Mouse (Mus musculus) CH12.LX (cell line): ENCODE data around the gene Frrs1. TPM values are rescaled to one million over a fixed set of nuclear protein-coding genes. Genes with fewer than 3 reads are reported as not detected.

Source experiments
- DNase-seq: peaks from one replicate; pipeline ENCODE4 v3.0.0-alpha.2; 2013; ENCODE audit errors: extremely low read depth
- H3K27ac ChIP-seq: 2 replicates; pipeline ENCODE4 v1.5.1; 2012; ENCODE audit warnings: low read depth, mild to moderate bottlenecking, control low read depth, moderate library complexity; ENCODE audit not compliant: insufficient read depth
- H3K27me3 ChIP-seq: replicated peaks from 2 replicates; pipeline ENCODE3; 2012; ENCODE audit warnings: inconsistent platforms
- H3K36me3 ChIP-seq, 2 experiments: replicated peaks in 1 of 2; 2 replicates each; pipeline versions ENCODE3 to v1.6.1; 2012; ENCODE audit warnings: inconsistent platforms in 1 of 2, low read length in 1 of 2, mild to moderate bottlenecking in 1 of 2, mixed read lengths in 1 of 2, moderate library complexity in 1 of 2; ENCODE audit not compliant: control insufficient read depth in 1 of 2, insufficient read depth in 1 of 2
- H3K4me1 ChIP-seq, 2 experiments: 2 replicates each; pipeline ENCODE4 v1.6.1; 2012; ENCODE audit warnings: inconsistent platforms in 1 of 2, moderate library complexity in 1 of 2; ENCODE audit not compliant: insufficient read depth in 2 of 2, control insufficient read depth in 1 of 2
- H3K4me2 ChIP-seq: 2 replicates; pipeline ENCODE4 v1.6.1; 2012; ENCODE audit warnings: low read depth, mild to moderate bottlenecking, control low read depth; ENCODE audit not compliant: poor library complexity, insufficient read depth, severe bottlenecking
- H3K4me3 ChIP-seq, 3 experiments: fragments of 150-350 bp in 1 of 3; sonication (generic) in 1 of 3; replicated peaks in 1 of 3; 2 replicates each; pipeline versions ENCODE3 to v1.5.1; 2011 to 2012; ENCODE audit warnings: low read depth in 2 of 3, low read length in 2 of 3, mild to moderate bottlenecking in 2 of 3, moderate library complexity in 2 of 3, control low read depth in 1 of 3, improper control_type of control experiment in 1 of 3, inconsistent platforms in 1 of 3, mixed read lengths in 1 of 3; ENCODE audit not compliant: poor library complexity in 1 of 3
- H3K79me2 ChIP-seq: replicated peaks from 2 replicates; pipeline ENCODE4 v1.6.1; 2012; ENCODE audit warnings: mild to moderate bottlenecking, moderate library complexity; ENCODE audit not compliant: control insufficient read depth, poor library complexity, insufficient read depth, severe bottlenecking; ENCODE audit errors: extremely low read depth
- H3K9ac ChIP-seq: 2 replicates; pipeline ENCODE4 v1.6.1; 2012; ENCODE audit warnings: low read depth, mild to moderate bottlenecking, control low read depth, moderate library complexity; ENCODE audit not compliant: insufficient read depth
- H3K9me3 ChIP-seq: replicated peaks from 2 replicates; pipeline ENCODE3; 2012; ENCODE audit warnings: low read length, inconsistent platforms, mixed read lengths
- CHD2 ChIP-seq: IDR thresholded peaks from 2 replicates; pipeline ENCODE4 v1.6.1; 2011; ENCODE audit warnings: low read length, improper control_type of control experiment
- E2F4 ChIP-seq: IDR thresholded peaks from 2 replicates; pipeline ENCODE4 v1.6.1; 2011; ENCODE audit warnings: low read depth, low read length, improper control_type of control experiment; ENCODE audit not compliant: insufficient replicate concordance
- HCFC1 ChIP-seq: IDR thresholded peaks from 2 replicates; pipeline ENCODE4 v1.6.1; 2012; ENCODE audit warnings: low read depth, mild to moderate bottlenecking, inconsistent platforms, low read length, improper control_type of control experiment
- IRF4 ChIP-seq: IDR thresholded peaks from 2 replicates; pipeline ENCODE4 v1.6.1; 2014; ENCODE audit warnings: low read depth, mild to moderate bottlenecking, inconsistent platforms, low read length, improper control_type of control experiment
- JUND ChIP-seq: conservative IDR thresholded peaks from 2 replicates; pipeline ENCODE4 v1.6.1; 2011; ENCODE audit warnings: low read depth, low read length, improper control_type of control experiment
- MAFK ChIP-seq: IDR thresholded peaks from 2 replicates; pipeline ENCODE4 v1.6.1; 2011; ENCODE audit warnings: low read length, improper control_type of control experiment; ENCODE audit not compliant: insufficient replicate concordance
- MAZ ChIP-seq: IDR thresholded peaks from 2 replicates; pipeline ENCODE4 v1.6.1; 2012; ENCODE audit warnings: low read depth, mild to moderate bottlenecking, inconsistent platforms, low read length, improper control_type of control experiment, moderate library complexity
- MEF2A ChIP-seq: IDR thresholded peaks from 2 replicates; pipeline ENCODE4 v1.6.1; 2014; ENCODE audit warnings: low read depth, mild to moderate bottlenecking, inconsistent platforms, low read length, improper control_type of control experiment, borderline replicate concordance
- NELFE ChIP-seq: IDR thresholded peaks from 2 replicates; pipeline ENCODE4 v1.6.1; 2011; ENCODE audit warnings: low read depth, low read length, improper control_type of control experiment
- PAX5 ChIP-seq: IDR thresholded peaks from 2 replicates; pipeline ENCODE4 v1.6.1; 2012; ENCODE audit warnings: low read length, inconsistent platforms, mixed read lengths
- POLR2A ChIP-seq: IDR thresholded peaks from 2 replicates; pipeline ENCODE4 v1.6.1; 2011; ENCODE audit warnings: low read depth, mild to moderate bottlenecking, improper control_type of control experiment, low read length
- SMC3 ChIP-seq: IDR thresholded peaks from 2 replicates; pipeline ENCODE4 v1.6.1; 2011; ENCODE audit warnings: low read depth, low read length, improper control_type of control experiment
- TBP ChIP-seq: conservative IDR thresholded peaks from 2 replicates; pipeline ENCODE4 v1.6.1; 2011; ENCODE audit warnings: low read depth, low read length, improper control_type of control experiment
- TCF12 ChIP-seq: IDR thresholded peaks from 2 replicates; pipeline ENCODE4 v1.6.1; 2014; ENCODE audit warnings: low read depth, mild to moderate bottlenecking, inconsistent platforms, low read length, improper control_type of control experiment
- USF1 ChIP-seq: IDR thresholded peaks from 2 replicates; pipeline ENCODE4 v1.6.1; 2014; ENCODE audit warnings: low read depth, mild to moderate bottlenecking, inconsistent platforms, low read length, improper control_type of control experiment
- ZKSCAN1 ChIP-seq: IDR thresholded peaks from 2 replicates; pipeline ENCODE4 v1.6.1; 2012; ENCODE audit warnings: low read depth, inconsistent platforms, low read length, improper control_type of control experiment, borderline replicate concordance
- ZMIZ1 ChIP-seq: IDR thresholded peaks from 2 replicates; pipeline ENCODE4 v1.6.1; 2012; ENCODE audit warnings: low read depth, mild to moderate bottlenecking, inconsistent platforms, low read length, improper control_type of control experiment
- ZNF384 ChIP-seq: IDR thresholded peaks from 2 replicates; pipeline ENCODE4 v1.6.1; 2012; ENCODE audit warnings: low read depth, low read length, improper control_type of control experiment, inconsistent platforms
- dilution Hi-C: fragments of 300-500 bp; cut with MboI; formaldehyde crosslinking; loops from 2 replicates; pipeline ENCODE4 v1.14.3; 2020; ENCODE audit warnings: low sequenced_read_pairs; ENCODE audit not compliant: extremely low pct_unique_long_range_greater_than_20kb, extremely low pct_ligation_motif_present
- in situ Hi-C: fragments of 300-500 bp; cut with MboI; formaldehyde crosslinking; loops from 3 replicates; pipeline ENCODE4 v1.14.3; 2019; ENCODE audit warnings: low sequenced_read_pairs, low pct_ligation_motif_present, low pct_unique_long_range_greater_than_20kb, mixed read lengths
- polyA plus RNA-seq: library from polyadenylated mRNA; unstranded; fragments of >175 nt; gene quantifications from 2 replicates; pipeline ENCODE4 v1.2.1, GENCODE M21; 2012; ENCODE audit warnings: low read depth; ENCODE audit not compliant: insufficient read length
- total RNA-seq, 2 experiments: library from RNA; depleted of rRNA; stranded (reverse); fragments of 300-350 nt in 1 of 2; fragments of >200 nt in 1 of 2; gene quantifications; 2 replicates each; pipeline ENCODE4 v1.2.3; 2012 to 2014

The Frrs1 gene
- total and polyA plus RNA-seq, 3 experiments: 11.0 to 34.9 (median 16.5) TPM

- dilution Hi-C loops (no loop called here), in situ Hi-C loops (loop anchor here (10.0 to 25.0 kb wide), 2 partner anchors 89 to 496 kb away; no protein-coding TSS in a partner anchor)
- Histone ChIP-seq H3K4me1 (peaks cover 2 to 6% of the 10 kb centered on the region in 2 experiments; a peak in 2 of 4 replicates), H3K4me3 (no peak overlapping the region), H3K27me3 (no peaks in the 10 kb centered on the region), H3K9ac (no peak overlapping the region), H3K27ac (no peak overlapping the region), H3K79me2 (no peaks in the 10 kb centered on the region), H3K36me3 (no peaks in the 10 kb centered on the region), H3K9me3 (no peaks in the 10 kb centered on the region), H3K4me2 (no peak overlapping the region)
- no peak for DNase-seq
- TF ChIP-seq JUND (no peak), MEF2A (no peak), SMC3 (no peak), ZKSCAN1 (no peak), CHD2 (no peak), HCFC1 (no peak), TCF12 (no peak)
Measured at GRCm38 (mm10) chr3:116833491-116833890, 25.8 kb upstream of the Frrs1 start.

GRCm38 (mm10) chr3:116834241-116834640, 25.0 kb upstream of the Frrs1 start:
- no peak for TF ChIP-seq USF1
- Histone ChIP-seq H3K4me3 (no peak overlapping the region), H3K4me2 (no peak overlapping the region), H3K79me2 (no peaks in the 10 kb centered on the region), H3K27ac (no peak overlapping the region), H3K9me3 (no peaks in the 10 kb centered on the region), H3K27me3 (no peaks in the 10 kb centered on the region), H3K36me3 (no peaks in the 10 kb centered on the region), H3K4me1 (peaks cover 2 to 6% of the 10 kb centered on the region in 2 experiments; a peak in 2 of 4 replicates), H3K9ac (no peak overlapping the region)
- dilution Hi-C loops (no loop called here), in situ Hi-C loops (loop anchor here (10.0 to 25.0 kb wide), 2 partner anchors 89 to 497 kb away; no protein-coding TSS in a partner anchor)
- DNase-seq: no peak

GRCm38 (mm10) chr3:116835350-116835749, 23.9 kb upstream of the Frrs1 start:
- in situ Hi-C loops: loop anchor here (10.0 to 25.0 kb wide), 2 partner anchors 91 to 498 kb away; no protein-coding TSS in a partner anchor
- Histone ChIP-seq H3K4me3 (no peak overlapping the region), H3K9ac (peak overlapping the region; percentile 41)

More at GRCm38 (mm10) chr3:116835350-116835749, 23.9 kb upstream of the Frrs1 start:
- no peaks in the 10 kb centered on the region for H3K36me3 ChIP-seq
- no peaks in the 10 kb centered on the region for H3K27me3 ChIP-seq
- dilution Hi-C loops: no loop called here
- no peaks in the 10 kb centered on the region for H3K79me2 ChIP-seq
- peak overlapping the region; percentile 94; the same call in 1 of the 2 replicates for H3K4me2 ChIP-seq
- no peak overlapping the region for H3K27ac ChIP-seq
- DNase-seq: no peak
- TF ChIP-seq PAX5 (no peak), E2F4 (no peak), TBP (no peak), POLR2A (no peak), MAZ (no peak), ZKSCAN1 (no peak; the same call in 1 of the 2 replicates), SMC3 (no peak), MAFK (no peak), NELFE (no peak), ZNF384 (no peak), IRF4 (no peak), CHD2 (no peak), ZMIZ1 (no peak)
- TF ChIP-seq, all 38 proteins: peak for 0
- H3K4me1 ChIP-seq: peaks cover 2 to 6% of the 10 kb centered on the region in 2 experiments; a peak in 2 of 4 replicates
- no peaks in the 10 kb centered on the region for H3K9me3 ChIP-seq
